Mouse (Mus musculus) liver, embryonic 15.5 days (tissue): Measurements from ENCODE around the gene Pink1. TPM values are rescaled to one million over a fixed set of nuclear protein-coding genes. Genes with fewer than 3 reads are reported as not detected.

Source experiments
- microRNA-seq: library from miRNA; unstranded; fragments of <30 nt; microRNA quantifications from one replicate; pipeline ENCODE4, GENCODE M21; 2016
- polyA plus RNA-seq: library from polyadenylated mRNA; unstranded; fragments of >200 nt; fragmentation: Nextera tagmentation; extraction: Ambion mirVana; gene quantifications from 2 replicates; pipeline ENCODE4 v1.2.1, GENCODE M21; 2015

Pink1 gene
- polyA plus RNA-seq, 1 experiment from 2014 or later, result 35.7 TPM

Small RNAs within 50 kb of the gene (microRNA-seq; reads per million reads assigned to microRNA genes)
- gene Gm27646 (1.0 reads per million), gene Mir7019 (1.0 reads per million)

Other genes starting within 250 kb of the Pink1 start
- gene Hp1bp3, start 110.0 kb downstream of the Pink1 start, polyA plus RNA-seq, result 36.3 and 40.0 TPM in 2 replicates
- 0.63 and 1.1 TPM in 2 replicates for gene Sh2d5, start 75.9 kb downstream of the Pink1 start, polyA plus RNA-seq
- gene Kif17, start 75.9 kb downstream of the Pink1 start, polyA plus RNA-seq, result 0.30 and 0.32 TPM in 2 replicates
- gene Ddost, start 21.6 kb downstream of the Pink1 start, polyA plus RNA-seq, result 173 and 194 TPM in 2 replicates
- 5.5 and 5.7 TPM in 2 replicates for gene Cda, start 41.7 kb upstream of the Pink1 start, polyA plus RNA-seq
- gene Fam43b, start 70.2 kb upstream of the Pink1 start, polyA plus RNA-seq, result not detected in 2 replicates
- 7.8 and 8.6 TPM in 2 replicates for gene Mul1, start 108.4 kb upstream of the Pink1 start, polyA plus RNA-seq
- 1.3 and 1.4 TPM in 2 replicates for gene Camk2n1, start 128.0 kb upstream of the Pink1 start, polyA plus RNA-seq